Mouse (Mus musculus) limb, embryonic 13.5 days (tissue): Measurements from ENCODE around the gene Hist1h2ai. TPM values are rescaled to one million over a fixed set of nuclear protein-coding genes. Genes with fewer than 3 reads are reported as not detected.
"Not testable (repeated sequence)": the region's sequence is repeated elsewhere in the genome, so short reads cannot be mapped to it uniquely, and the experiment has no call there.

Experiments
- ATAC-seq: fragments of 200-750 bp; cut with Nextera tagmentation; 2 replicates; pipeline ENCODE4 v1.8.0; 2017; ENCODE audit warnings: low read depth, moderate number of reproducible peaks, moderate TSS enrichment; ENCODE audit not compliant: low FRiP score
- H3K27ac ChIP-seq: fragments of 300-500 bp; sonication (generic); 2 replicates; pipeline ENCODE4 v1.5.1; 2015; ENCODE audit warnings: inconsistent platforms, mild to moderate bottlenecking, moderate library complexity
- H3K27me3 ChIP-seq: fragments of 300-500 bp; sonication (generic); 2 replicates; pipeline ENCODE4 v1.6.1; 2015; ENCODE audit warnings: mild to moderate bottlenecking, inconsistent platforms
- H3K36me3 ChIP-seq: fragments of 300-500 bp; sonication (generic); 2 replicates; pipeline ENCODE4 v1.6.1; 2015; ENCODE audit warnings: inconsistent platforms, mild to moderate bottlenecking, moderate library complexity
- H3K4me1 ChIP-seq: fragments of 300-500 bp; sonication (generic); 2 replicates; pipeline ENCODE4 v1.6.1; 2015; ENCODE audit warnings: inconsistent platforms
- H3K4me2 ChIP-seq: fragments of 300-500 bp; sonication (generic); replicated peaks from 2 replicates; pipeline ENCODE4 v1.6.1; 2015; ENCODE audit warnings: inconsistent platforms, mild to moderate bottlenecking, moderate library complexity
- H3K4me3 ChIP-seq: fragments of 300-500 bp; sonication (generic); 2 replicates; pipeline ENCODE4 v1.5.1; 2015; ENCODE audit warnings: moderate library complexity, mild to moderate bottlenecking, inconsistent platforms
- H3K9ac ChIP-seq: fragments of 300-500 bp; sonication (generic); 2 replicates; pipeline ENCODE4 v1.6.1; 2015; ENCODE audit warnings: mild to moderate bottlenecking, inconsistent platforms
- H3K9me3 ChIP-seq: fragments of 300-500 bp; sonication (generic); 2 replicates; pipeline ENCODE4 v1.6.1; 2016; ENCODE audit warnings: inconsistent platforms
- WGBS: fragments of 180-500 bp; shearing (Covaris S2); methylation state at CpG from one replicate; pipeline ENCODE4 v1.1.7; 2015; 5-methylcytosine and 5-hydroxymethylcytosine counted together
- polyA plus RNA-seq: library from polyadenylated mRNA; unstranded; fragments of >200 nt; fragmentation: Nextera tagmentation; extraction: Ambion mirVana; gene quantifications from 2 replicates; pipeline ENCODE4 v1.2.1, GENCODE M21; 2015

Hist1h2ai gene
- polyA plus RNA-seq, 1 experiment from 2014 or later: 46.9 TPM

DNA sequence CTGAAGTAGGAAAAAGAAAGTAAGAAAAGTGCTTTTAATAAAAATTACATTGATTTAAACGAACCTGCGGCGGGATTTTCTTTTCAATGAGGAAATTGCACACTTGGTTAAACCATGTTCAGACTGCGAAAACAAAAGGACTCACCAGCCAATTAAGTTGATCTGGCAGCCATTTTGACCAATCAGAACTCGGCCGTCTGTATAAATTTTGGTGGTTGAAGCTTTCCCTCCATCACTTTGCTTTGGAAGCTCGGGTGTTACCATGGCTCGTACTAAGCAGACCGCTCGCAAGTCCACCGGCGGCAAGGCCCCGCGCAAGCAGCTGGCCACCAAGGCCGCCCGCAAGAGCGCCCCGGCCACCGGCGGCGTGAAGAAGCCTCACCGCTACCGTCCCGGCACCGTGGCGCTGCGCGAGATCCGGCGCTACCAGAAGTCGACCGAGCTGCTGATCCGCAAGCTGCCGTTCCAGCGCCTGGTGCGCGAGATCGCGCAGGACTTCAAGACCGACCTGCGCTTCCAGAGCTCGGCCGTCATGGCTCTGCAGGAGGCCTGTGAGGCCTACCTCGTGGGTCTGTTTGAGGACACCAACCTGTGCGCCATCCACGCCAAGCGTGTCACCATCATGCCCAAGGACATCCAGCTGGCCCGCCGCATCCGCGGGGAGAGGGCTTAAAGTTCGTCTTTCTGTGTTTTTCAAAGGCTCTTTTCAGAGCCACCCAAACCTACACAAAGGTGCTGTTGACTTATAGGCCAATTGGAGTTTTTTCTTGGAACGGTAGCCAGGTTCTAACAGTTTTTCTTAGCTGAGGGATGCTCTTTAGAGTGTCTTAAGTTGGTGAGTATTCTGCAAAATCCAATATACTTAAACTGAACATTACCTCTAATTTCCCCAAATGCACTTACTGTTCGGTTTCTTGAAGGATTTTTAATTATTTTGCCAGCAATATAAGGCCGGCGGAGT, 1.5 kb downstream of the Hist1h2ai start, which contains the start of gene Hist1h3h:
Gene Hist1h3h, plus strand, starts transcription at position 263 of the 961 bp plus-strand sequence.
- not testable (repeated sequence) for H3K36me3 ChIP-seq, H3K27me3 ChIP-seq, H3K9me3 ChIP-seq
- H3K9ac ChIP-seq: peak within 1 kb of the TSS; percentile 83
- H3K27ac ChIP-seq: peak within 1 kb of the TSS; percentile 95
- H3K4me2 ChIP-seq: peak within 1 kb of the TSS; percentile 85
- peaks cover 38% of the 10 kb centered on the region for H3K4me1 ChIP-seq
- peak within 1 kb of the TSS; percentile 51 for H3K4me3 ChIP-seq
- WGBS: under 1% methylated on average over 30 of the region's 56 CpGs
- peak; percentile 42 for ATAC-seq

DNA sequence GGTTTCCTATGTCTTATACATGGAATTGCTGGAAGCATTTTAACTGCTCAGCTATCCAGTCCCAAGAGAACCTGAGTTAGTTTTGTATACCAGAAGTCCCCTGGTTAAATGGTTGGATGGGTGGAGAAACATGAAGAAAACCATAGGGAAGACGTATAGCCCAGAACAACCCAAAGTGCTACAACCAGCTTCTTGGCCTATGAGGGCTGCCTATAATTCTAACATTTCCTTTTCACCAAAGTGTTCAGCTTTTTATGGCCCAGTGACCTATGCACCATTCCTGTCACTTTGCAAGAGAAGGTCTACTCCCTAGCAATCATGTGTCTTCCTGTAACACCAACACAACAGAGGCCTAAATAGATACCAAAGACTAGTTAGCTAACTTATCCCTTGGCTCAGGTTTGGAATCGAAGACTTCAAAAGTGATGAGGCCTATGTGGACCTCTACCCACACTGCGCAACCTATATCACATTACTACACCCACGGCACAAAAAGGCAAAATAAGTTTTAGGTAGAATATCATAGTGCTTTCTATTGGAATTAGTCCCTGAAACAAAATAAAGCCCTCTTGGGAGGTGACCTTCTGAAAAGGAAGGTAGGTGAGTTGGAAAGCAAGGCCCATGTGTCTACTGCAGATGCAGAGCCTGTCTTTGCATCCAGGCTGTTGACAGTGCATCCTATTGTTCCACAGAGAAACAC, 2.3 kb downstream of the Hist1h2ai start:
- 56% methylated on average over 4 of the region's 4 CpGs for WGBS
- Histone ChIP-seq H3K9ac (peak overlapping the region; percentile 83), H3K4me2 (peak overlapping the region; percentile 85), H3K9me3 (no peaks in the 10 kb centered on the region), H3K4me1 (peaks cover 42% of the 10 kb centered on the region), H3K27me3 (no peaks in the 10 kb centered on the region), H3K4me3 (peak overlapping the region; percentile 49), H3K36me3 (no peaks in the 10 kb centered on the region), H3K27ac (peak overlapping the region; percentile 89)
- no peak for ATAC-seq

DNA sequence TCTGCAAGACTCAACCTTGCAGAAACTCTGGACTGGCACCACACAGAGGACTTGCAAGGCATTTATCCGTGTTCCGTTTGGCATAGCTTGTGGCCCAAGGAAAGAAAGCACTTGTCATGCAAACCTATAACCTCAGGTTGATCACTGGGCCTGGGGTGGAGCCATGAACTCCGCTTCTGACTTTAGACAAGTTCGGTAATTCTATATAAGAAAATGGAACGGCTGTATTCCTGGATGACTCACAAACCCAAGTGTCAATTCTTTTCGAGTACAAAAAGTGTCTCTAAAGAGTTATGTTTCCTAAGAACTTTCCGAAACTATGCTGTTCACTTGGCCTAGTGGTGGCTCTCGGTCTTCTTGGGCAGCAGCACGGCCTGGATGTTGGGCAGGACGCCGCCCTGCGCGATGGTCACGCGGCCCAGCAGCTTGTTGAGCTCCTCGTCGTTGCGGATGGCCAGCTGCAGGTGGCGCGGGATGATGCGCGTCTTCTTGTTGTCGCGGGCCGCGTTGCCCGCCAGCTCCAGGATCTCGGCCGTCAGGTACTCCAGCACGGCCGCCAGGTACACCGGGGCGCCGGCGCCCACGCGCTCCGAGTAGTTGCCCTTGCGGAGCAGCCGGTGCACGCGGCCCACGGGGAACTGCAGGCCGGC, 5.0 kb downstream of the Hist1h2ai start:
- peak overlapping the region; percentile 45 for H3K4me3 ChIP-seq
- ATAC-seq, H3K9me3 ChIP-seq, H3K36me3 ChIP-seq, H3K27me3 ChIP-seq: not testable (repeated sequence)
- 2% methylated on average over 24 of the region's 44 CpGs for whole genome bisulfite sequencing
- peak overlapping the region; percentile 88 for H3K27ac ChIP-seq
- peak overlapping the region; percentile 66 for H3K4me2 ChIP-seq
- peaks cover 34% of the 10 kb centered on the region for H3K4me1 ChIP-seq
- H3K9ac ChIP-seq: peak overlapping the region; percentile 63

- peak within 1 kb of the TSS; percentile 45 for H3K4me3 ChIP-seq
- H3K4me1 ChIP-seq: peaks cover 33% of the 10 kb centered on the region
- not testable (repeated sequence) for H3K9me3 ChIP-seq
These were observed 5.6 kb downstream of the Hist1h2ai start, which contains the start of gene Hist1h2bm for GRCm38 (mm10) chr13:21721757-21722372. TSS of gene Hist1h2bm (plus strand) at chr13:21722044.

GRCm38 (mm10) chr13:21722373-21722925, 6.2 kb downstream of the Hist1h2ai start:
- 2% methylated on average over 11 of the region's 11 CpGs for WGBS
- no peaks in the 10 kb centered on the region for H3K9me3 ChIP-seq
- ATAC-seq: no peak; the same call in 1 of the 2 replicates

More at GRCm38 (mm10) chr13:21721757-21722372, 5.6 kb downstream of the Hist1h2ai start, which contains the start of gene Hist1h2bm:
- WGBS: under 1% methylated on average over 37 of the region's 37 CpGs
- not testable (repeated sequence) for H3K36me3 ChIP-seq, H3K27me3 ChIP-seq
- Histone ChIP-seq H3K9ac (peak within 1 kb of the TSS; percentile 63), H3K4me2 (peak within 1 kb of the TSS; percentile 66), H3K27ac (peak within 1 kb of the TSS; percentile 88)
- ATAC-seq: peak; percentile 97

DNA sequence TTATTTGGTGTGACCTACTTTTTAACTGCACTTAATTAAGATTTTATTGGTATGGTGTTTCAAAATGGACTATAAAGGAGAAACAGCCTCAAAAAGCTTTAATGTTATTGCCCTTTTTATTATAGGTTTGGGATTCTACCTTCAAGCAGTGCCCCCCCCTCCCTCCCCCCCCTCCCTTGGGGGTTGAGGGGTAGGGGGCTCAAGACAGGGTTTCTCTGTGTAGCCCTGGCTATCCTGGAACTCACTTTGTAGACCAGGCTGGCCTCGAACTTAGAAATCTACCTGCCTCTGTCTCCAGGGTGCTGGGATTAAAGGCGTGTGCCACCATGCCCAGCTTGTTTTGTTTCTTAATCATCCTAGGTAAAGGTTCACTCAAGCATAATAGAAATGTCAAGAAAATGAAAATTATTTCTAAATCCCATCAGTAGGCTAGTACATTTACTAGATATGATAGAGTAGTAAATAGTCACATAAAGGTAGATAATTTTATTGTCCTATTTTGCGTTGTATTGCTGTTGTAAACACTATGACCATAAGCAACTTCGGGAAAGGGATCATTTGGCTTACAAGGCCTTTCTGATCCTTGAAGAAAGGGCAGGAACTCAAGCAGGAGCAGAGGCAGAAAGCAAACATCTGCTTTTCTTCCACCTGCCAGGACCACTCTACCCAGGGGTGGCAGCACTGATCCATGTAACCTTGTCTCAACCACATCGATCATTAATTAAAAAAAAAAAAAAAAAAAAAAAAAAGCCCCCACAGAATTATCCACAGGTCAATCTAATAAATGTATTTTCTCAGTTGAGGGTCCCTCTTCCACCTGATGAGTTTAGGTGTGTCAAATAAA, 7.0 kb downstream of the Hist1h2ai start:
- H3K4me1 ChIP-seq: peaks cover 27% of the 10 kb centered on the region
- 30% methylated on average over 5 of the region's 5 CpGs for WGBS
- no peaks in the 10 kb centered on the region for H3K9me3 ChIP-seq
- H3K9ac ChIP-seq: no peak overlapping the region
- H3K27me3 ChIP-seq: no peaks in the 10 kb centered on the region
- peak overlapping the region; percentile 88 for H3K27ac ChIP-seq
- peak overlapping the region; percentile 45; the same call in 1 of the 2 replicates for H3K4me3 ChIP-seq
- peak overlapping the region; percentile 66 for H3K4me2 ChIP-seq
- ATAC-seq: no peak
- H3K36me3 ChIP-seq: no peaks in the 10 kb centered on the region

More at GRCm38 (mm10) chr13:21722373-21722925, 6.2 kb downstream of the Hist1h2ai start:
- Histone ChIP-seq H3K27me3 (no peaks in the 10 kb centered on the region), H3K4me2 (peak overlapping the region; percentile 66), H3K4me3 (peak overlapping the region; percentile 45), H3K4me1 (peaks cover 30% of the 10 kb centered on the region), H3K9ac (peak overlapping the region; percentile 62), H3K27ac (peak overlapping the region; percentile 88), H3K36me3 (no peaks in the 10 kb centered on the region)

GRCm38 (mm10) chr13:21727948-21728572, 11.8 kb downstream of the Hist1h2ai start:
- Histone ChIP-seq H3K27me3 (no peaks in the 10 kb centered on the region), H3K9me3 (no peaks in the 10 kb centered on the region), H3K36me3 (no peaks in the 10 kb centered on the region), H3K9ac (no peak overlapping the region), H3K4me3 (no peak overlapping the region), H3K4me2 (no peak overlapping the region), H3K27ac (no peak overlapping the region), H3K4me1 (peaks cover 1% of the 10 kb centered on the region; the same call in 1 of the 2 replicates)
- WGBS: 25% methylated on average over 11 of the region's 11 CpGs
- ATAC-seq: no peak

GRCm38 (mm10) chr13:21729544-21729943, 13.3 kb downstream of the Hist1h2ai start:
- Histone ChIP-seq H3K36me3 (no peaks in the 10 kb centered on the region), H3K4me2 (no peak overlapping the region), H3K27ac (no peak overlapping the region), H3K27me3 (no peaks in the 10 kb centered on the region), H3K4me3 (no peak overlapping the region), H3K9ac (no peak overlapping the region), H3K4me1 (no peaks in the 10 kb centered on the region), H3K9me3 (no peaks in the 10 kb centered on the region)
- ATAC-seq: no peak
- 43% methylated on average over 1 of the region's 1 CpGs for WGBS

DNA sequence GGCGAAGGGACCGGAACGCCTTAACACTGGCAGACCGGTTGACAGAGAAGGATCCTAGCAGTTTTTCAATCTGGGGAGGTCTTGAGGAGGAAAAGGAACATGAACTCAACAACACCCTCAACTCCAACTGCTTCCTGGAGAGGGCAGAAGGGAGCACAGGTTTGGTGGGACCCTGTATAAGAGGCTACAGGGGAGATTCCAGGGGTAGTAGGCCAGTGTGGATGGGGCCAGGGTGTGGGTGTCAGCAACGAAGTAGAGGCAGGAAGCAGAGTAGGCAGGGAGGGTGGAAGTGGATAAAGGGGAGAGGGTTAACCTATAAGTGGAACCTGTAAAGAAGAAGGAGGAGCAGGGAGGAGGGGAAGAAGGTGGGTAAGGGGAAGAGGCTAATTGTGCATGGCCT, 17.2 kb downstream of the Hist1h2ai start:
- Histone ChIP-seq H3K27me3 (no peaks in the 10 kb centered on the region), H3K9ac (no peak overlapping the region), H3K36me3 (no peaks in the 10 kb centered on the region), H3K4me2 (no peak overlapping the region), H3K4me1 (peaks cover 4% of the 10 kb centered on the region; the same call in 1 of the 2 replicates), H3K27ac (peak overlapping the region; percentile 99), H3K4me3 (no peak overlapping the region), H3K9me3 (no peaks in the 10 kb centered on the region)
- WGBS: 65% methylated on average over 5 of the region's 5 CpGs
- ATAC-seq: no peak
